Mouse (Mus musculus) testis, adult 2 months (tissue): ENCODE results near the gene Ifitm1.

Experiments used
- CTCF ChIP-seq: fragments of 200-500 bp; IDR thresholded peaks from 2 replicates; pipeline ENCODE4 v1.5.1; 2012; ENCODE audit warnings: low read depth, mild to moderate bottlenecking, inconsistent platforms, low read length, moderate library complexity; ENCODE audit not compliant: control insufficient read depth, insufficient read depth, insufficient replicate concordance
- POLR2A ChIP-seq: fragments of 200-500 bp; IDR thresholded peaks from 2 replicates; pipeline ENCODE4 v1.6.1; 2012; ENCODE audit warnings: low read depth, mild to moderate bottlenecking, inconsistent platforms, low read length, moderate library complexity; ENCODE audit not compliant: control insufficient read depth

GRCm38 (mm10) chr7:140975465-140975864 is 8.4 kb downstream of the Ifitm1 start:
- TF ChIP-seq CTCF: no peak
- TF ChIP-seq POLR2A: no peak
